Mouse (Mus musculus): Measurements from ENCODE around the gene Dst. TPM values are rescaled to one million over a fixed set of nuclear protein-coding genes. Genes with fewer than 3 reads are reported as not detected.

Gene Dst
- total and polyA plus RNA-seq, 3 experiments, result 9.1 to 28.0 (median 20.5) TPM

DNA sequence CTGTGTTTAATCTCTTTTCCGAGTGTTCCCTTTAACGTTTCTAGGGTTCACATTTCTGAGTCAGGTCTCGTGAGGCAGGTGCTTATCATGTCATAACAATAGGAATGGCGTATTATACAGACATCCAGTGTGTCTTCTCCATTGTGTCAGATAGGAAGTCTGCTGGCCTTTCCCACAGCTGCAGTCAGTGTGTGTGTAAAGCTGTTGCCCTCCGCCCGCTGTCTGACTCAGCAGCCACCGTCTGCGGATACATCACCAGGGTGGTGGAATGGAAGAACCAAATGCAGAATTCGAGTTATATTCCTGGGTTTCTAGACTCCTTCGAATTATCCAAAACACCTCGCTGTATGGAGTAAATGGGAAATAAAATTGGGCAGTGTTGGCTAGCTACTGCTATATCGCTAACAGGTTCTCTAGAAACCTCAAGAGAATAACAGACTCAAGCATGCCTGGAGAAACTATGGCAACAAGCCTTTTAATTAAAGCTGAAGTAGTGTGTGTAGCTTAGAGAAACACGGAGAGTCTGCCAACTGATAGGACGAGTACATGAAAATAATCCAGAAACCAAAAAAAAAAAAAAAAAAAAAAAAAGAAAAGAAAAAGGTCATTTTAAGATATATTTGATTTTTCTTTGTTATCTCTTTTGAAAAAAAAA, 24.9 kb downstream of the Dst start:
- Histone ChIP-seq H3K27ac (ENCODE audit: insufficient read depth, low read depth) (no peak overlapping the region), H3K27me3 (replicated peaks) (no peaks in the 10 kb centered on the region), H3K9me3 (replicated peaks; ENCODE audit: low read length) (no peaks in the 10 kb centered on the region), H3K4me1 (ENCODE audit: control insufficient read depth in 1 of 2, insufficient read depth in 2 of 2) (peaks cover 0 to 16% of the 10 kb centered on the region in 2 experiments; a peak in 3 of 4 replicates), H3K79me2 (replicated peaks; ENCODE audit: control insufficient read depth, extremely low read depth, insufficient read depth, poor library complexity, severe bottlenecking) (no peaks in the 10 kb centered on the region), H3K9ac (ENCODE audit: insufficient read depth, low read depth) (no peak overlapping the region), H3K4me2 (ENCODE audit: insufficient read depth, low read depth, poor library complexity, severe bottlenecking) (no peak overlapping the region), H3K36me3 (replicated peaks in 1 of 2; ENCODE audit: control insufficient read depth in 1 of 2, insufficient read depth in 1 of 2, low read length in 1 of 2) (peaks cover 0 to 12% of the 10 kb centered on the region in 2 experiments), H3K4me3 (replicated peaks in 1 of 3; ENCODE audit: low read depth in 2 of 3, low read length in 2 of 3, poor library complexity in 1 of 3) (no peak overlapping the region)
- dilution Hi-C loops (cut with MboI; ENCODE audit: extremely low pct_ligation_motif_present, extremely low pct_unique_long_range_greater_than_20kb, low sequenced_read_pairs), result no loop called here
- in situ Hi-C loops (cut with MboI; ENCODE audit: low pct_ligation_motif_present, low pct_unique_long_range_greater_than_20kb, low sequenced_read_pairs), result no loop called here
- TF ChIP-seq POLR2A (IDR thresholded peaks at IDR 0.05; ENCODE audit: low read depth, low read length), result no peak
- DNase-seq (ENCODE audit: extremely low read depth), result no peak

DNA sequence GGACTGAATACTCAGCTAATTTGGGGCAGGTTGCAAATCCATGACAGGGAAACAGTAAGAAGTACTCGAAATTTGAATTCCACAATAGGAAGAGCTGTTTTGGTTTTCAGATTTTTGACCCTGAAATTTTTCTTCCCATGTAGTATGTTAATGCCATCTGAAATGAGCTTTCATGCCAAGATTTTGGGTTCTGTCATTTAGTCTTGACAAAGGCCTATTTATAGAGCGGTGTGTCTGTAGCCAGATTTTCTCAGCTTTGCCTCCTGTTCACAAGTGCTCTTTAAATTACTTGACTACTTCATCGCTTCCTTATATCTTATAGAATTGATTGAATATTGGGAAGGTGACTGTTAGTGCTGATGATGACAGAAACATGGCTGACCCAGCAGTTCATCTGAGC, 27.9 kb downstream of the Dst start:
- DNase-seq (ENCODE audit: extremely low read depth), result no peak
- Histone ChIP-seq H3K79me2 (replicated peaks; ENCODE audit: control insufficient read depth, extremely low read depth, insufficient read depth, poor library complexity, severe bottlenecking) (no peaks in the 10 kb centered on the region), H3K27me3 (replicated peaks) (no peaks in the 10 kb centered on the region), H3K27ac (ENCODE audit: insufficient read depth, low read depth) (no peak overlapping the region), H3K4me1 (ENCODE audit: control insufficient read depth in 1 of 2, insufficient read depth in 2 of 2) (peaks cover 0 to 16% of the 10 kb centered on the region in 2 experiments; a peak in 3 of 4 replicates), H3K9me3 (replicated peaks; ENCODE audit: low read length) (no peaks in the 10 kb centered on the region), H3K4me3 (replicated peaks in 1 of 3; ENCODE audit: low read depth in 2 of 3, low read length in 2 of 3, poor library complexity in 1 of 3) (no peak overlapping the region), H3K36me3 (replicated peaks in 1 of 2; ENCODE audit: control insufficient read depth in 1 of 2, insufficient read depth in 1 of 2, low read length in 1 of 2) (peaks cover 0 to 11% of the 10 kb centered on the region in 2 experiments), H3K9ac (ENCODE audit: insufficient read depth, low read depth) (no peak overlapping the region), H3K4me2 (ENCODE audit: insufficient read depth, low read depth, poor library complexity, severe bottlenecking) (no peak overlapping the region)
- dilution Hi-C loops (cut with MboI; ENCODE audit: extremely low pct_ligation_motif_present, extremely low pct_unique_long_range_greater_than_20kb, low sequenced_read_pairs) (no loop called here), in situ Hi-C loops (cut with MboI; ENCODE audit: low pct_ligation_motif_present, low pct_unique_long_range_greater_than_20kb, low sequenced_read_pairs) (no loop called here)
- TF ChIP-seq NELFE (IDR thresholded peaks at IDR 0.05; ENCODE audit: low read depth, low read length) (no peak), SMC3 (IDR thresholded peaks at IDR 0.05; ENCODE audit: low read depth, low read length) (no peak), IRF4 (IDR thresholded peaks at IDR 0.05; ENCODE audit: low read depth, low read length) (no peak), ETS1 (conservative IDR thresholded peaks at IDR 0.05; ENCODE audit: low read depth, low read length) (no peak), RCOR1 (conservative IDR thresholded peaks at IDR 0.05; ENCODE audit: low read depth, low read length) (no peak), RAD21 (IDR thresholded peaks at IDR 0.05; ENCODE audit: low read depth, low read length) (no peak), UBTF (IDR thresholded peaks at IDR 0.05; ENCODE audit: low read depth, low read length) (no peak), ZC3H11A (IDR thresholded peaks at IDR 0.05; ENCODE audit: low read depth, low read length) (no peak), ZKSCAN1 (IDR thresholded peaks at IDR 0.05; ENCODE audit: borderline replicate concordance, low read depth, low read length) (no peak), PAX5 (IDR thresholded peaks at IDR 0.05; ENCODE audit: low read length) (no peak), JUND (conservative IDR thresholded peaks at IDR 0.05; ENCODE audit: low read depth, low read length) (no peak), SIN3A (IDR thresholded peaks at IDR 0.05; ENCODE audit: low read length) (no peak), POLR2A (IDR thresholded peaks at IDR 0.05; ENCODE audit: low read depth, low read length) (no peak)

- no peaks in the 10 kb centered on the region for H3K27me3 ChIP-seq (replicated peaks)
- no peaks in the 10 kb centered on the region for H3K79me2 ChIP-seq (replicated peaks; ENCODE audit: control insufficient read depth, extremely low read depth, insufficient read depth, poor library complexity, severe bottlenecking)
- no peak overlapping the region for H3K27ac ChIP-seq (ENCODE audit: insufficient read depth, low read depth)
- H3K4me3 ChIP-seq (replicated peaks in 1 of 3; ENCODE audit: low read depth in 2 of 3, low read length in 2 of 3, poor library complexity in 1 of 3), result no peak overlapping the region
- no peak overlapping the region for H3K4me2 ChIP-seq (ENCODE audit: insufficient read depth, low read depth, poor library complexity, severe bottlenecking)
- H3K9ac ChIP-seq (ENCODE audit: insufficient read depth, low read depth), result no peak overlapping the region
- H3K4me1 ChIP-seq (ENCODE audit: control insufficient read depth in 1 of 2, insufficient read depth in 2 of 2), result peaks cover 7 to 22% of the 10 kb centered on the region in 2 experiments; a peak in 3 of 4 replicates
- H3K9me3 ChIP-seq (replicated peaks; ENCODE audit: low read length), result peaks cover 2% of the 10 kb centered on the region
- no peak for DNase-seq (ENCODE audit: extremely low read depth)
- dilution Hi-C loops (cut with MboI; ENCODE audit: extremely low pct_ligation_motif_present, extremely low pct_unique_long_range_greater_than_20kb, low sequenced_read_pairs) (no loop called here), in situ Hi-C loops (cut with MboI; ENCODE audit: low pct_ligation_motif_present, low pct_unique_long_range_greater_than_20kb, low sequenced_read_pairs) (no loop called here)
- TF ChIP-seq USF2 (conservative IDR thresholded peaks at IDR 0.05; ENCODE audit: low read depth, low read length) (no peak), GABPA (IDR thresholded peaks at IDR 0.05; ENCODE audit: insufficient replicate concordance, low read depth, low read length) (no peak), TCF12 (IDR thresholded peaks at IDR 0.05; ENCODE audit: low read depth, low read length) (no peak), MXI1 (IDR thresholded peaks at IDR 0.05; ENCODE audit: low read depth, low read length) (no peak), IRF4 (IDR thresholded peaks at IDR 0.05; ENCODE audit: low read depth, low read length) (no peak), PAX5 (IDR thresholded peaks at IDR 0.05; ENCODE audit: low read length) (no peak), KAT2A (IDR thresholded peaks at IDR 0.05; ENCODE audit: insufficient replicate concordance, low read length) (no peak)
- H3K36me3 ChIP-seq (replicated peaks in 1 of 2; ENCODE audit: control insufficient read depth in 1 of 2, insufficient read depth in 1 of 2, low read length in 1 of 2), result peaks cover 0 to 9% of the 10 kb centered on the region in 2 experiments
These were observed 31.8 kb downstream of the Dst start for GRCm38 (mm10) chr1:33939828-33940227.
